Mouse (Mus musculus) heart, adult 8-10 months (tissue): Measurements from ENCODE around the gene Il17d. TPM values are rescaled to one million over a fixed set of nuclear protein-coding genes. Genes with fewer than 3 reads are reported as not detected.

Source experiments
- DNase-seq: peaks from one replicate; pipeline ENCODE4 v3.0.0; 2022; ENCODE audit warnings: low spot score
- total RNA-seq, 4 experiments: library from RNA; stranded (reverse); gene quantifications; 2 replicates each; pipeline ENCODE4 v1.2.4; 2022

Il17d gene
- total RNA-seq, 4 experiments from 2014 or later: 3.3 to 5.0 (median 3.8) TPM

- peak; percentile 68 for DNase-seq
Observed at GRCm38 (mm10) chr14:57534961-57535360, 10.4 kb downstream of the Il17d start.

- peak; percentile 63 for DNase-seq
Observed at GRCm38 (mm10) chr14:57535646-57536045, 11.1 kb downstream of the Il17d start.

- no peak for DNase-seq
Observed at GRCm38 (mm10) chr14:57536820-57537219, 12.2 kb downstream of the Il17d start.

GRCm38 (mm10) chr14:57537261-57538015 lies 12.9 kb downstream of the Il17d start:
- DNase-seq: no peak

GRCm38 (mm10) chr14:57540683-57541082 lies 16.1 kb downstream of the Il17d start:
- no peak for DNase-seq

GRCm38 (mm10) chr14:57542231-57542630 lies 17.7 kb downstream of the Il17d start:
- DNase-seq: no peak

GRCm38 (mm10) chr14:57543420-57544039 lies 19.0 kb downstream of the Il17d start:
- no peak for DNase-seq

GRCm38 (mm10) chr14:57545526-57545925 lies 20.9 kb downstream of the Il17d start:
- DNase-seq: no peak

- DNase-seq: no peak
Observed at GRCm38 (mm10) chr14:57546131-57546530, 21.6 kb downstream of the Il17d start.

GRCm38 (mm10) chr14:57546557-57547021 lies 22.0 kb downstream of the Il17d start:
- DNase-seq: no peak

GRCm38 (mm10) chr14:57547062-57547461 lies 22.5 kb downstream of the Il17d start:
- DNase-seq: no peak

GRCm38 (mm10) chr14:57552945-57553344 lies 28.4 kb downstream of the Il17d start:
- no peak for DNase-seq

GRCm38 (mm10) chr14:57554434-57554833 lies 29.9 kb downstream of the Il17d start:
- DNase-seq: no peak

GRCm38 (mm10) chr14:57555471-57556070 lies 31.0 kb downstream of the Il17d start:
- DNase-seq: no peak

GRCm38 (mm10) chr14:57556922-57557321 lies 32.3 kb downstream of the Il17d start:
- DNase-seq: no peak

- DNase-seq: no peak
Observed at GRCm38 (mm10) chr14:57565626-57566025, 41.0 kb downstream of the Il17d start.

GRCm38 (mm10) chr14:57571155-57572133 lies 46.9 kb downstream of the Il17d start, which contains the start of gene Eef1akmt1:
Eef1akmt1 (minus strand) TSS chr14:57571612.
- peak; percentile 95 for DNase-seq

GRCm38 (mm10) chr14:57574792-57575587 lies 50.4 kb downstream of the Il17d start:
- DNase-seq: no peak

- no peak for DNase-seq
Observed at GRCm38 (mm10) chr14:57576364-57577060, 51.9 kb downstream of the Il17d start.

- DNase-seq: no peak
Observed at GRCm38 (mm10) chr14:57591830-57592229, 67.3 kb downstream of the Il17d start.
